Mouse (Mus musculus) brain, embryonic 14.5 days (tissue): Measurements from ENCODE around the gene Rab2b.

Experiments used
- CTCF ChIP-seq: fragments of 200-500 bp; IDR thresholded peaks from 2 replicates; pipeline ENCODE4 v1.5.1; 2012; ENCODE audit warnings: inconsistent platforms, mild to moderate bottlenecking, moderate library complexity, borderline replicate concordance; ENCODE audit not compliant: insufficient read depth, insufficient read length; ENCODE audit errors: extremely low read depth
- POLR2A ChIP-seq: fragments of 200-500 bp; IDR thresholded peaks from 2 replicates; pipeline ENCODE4 v1.6.1; 2012; ENCODE audit warnings: mild to moderate bottlenecking, inconsistent platforms, borderline replicate concordance; ENCODE audit not compliant: poor library complexity, insufficient read depth, insufficient read length, severe bottlenecking; ENCODE audit errors: extremely low read depth

DNA sequence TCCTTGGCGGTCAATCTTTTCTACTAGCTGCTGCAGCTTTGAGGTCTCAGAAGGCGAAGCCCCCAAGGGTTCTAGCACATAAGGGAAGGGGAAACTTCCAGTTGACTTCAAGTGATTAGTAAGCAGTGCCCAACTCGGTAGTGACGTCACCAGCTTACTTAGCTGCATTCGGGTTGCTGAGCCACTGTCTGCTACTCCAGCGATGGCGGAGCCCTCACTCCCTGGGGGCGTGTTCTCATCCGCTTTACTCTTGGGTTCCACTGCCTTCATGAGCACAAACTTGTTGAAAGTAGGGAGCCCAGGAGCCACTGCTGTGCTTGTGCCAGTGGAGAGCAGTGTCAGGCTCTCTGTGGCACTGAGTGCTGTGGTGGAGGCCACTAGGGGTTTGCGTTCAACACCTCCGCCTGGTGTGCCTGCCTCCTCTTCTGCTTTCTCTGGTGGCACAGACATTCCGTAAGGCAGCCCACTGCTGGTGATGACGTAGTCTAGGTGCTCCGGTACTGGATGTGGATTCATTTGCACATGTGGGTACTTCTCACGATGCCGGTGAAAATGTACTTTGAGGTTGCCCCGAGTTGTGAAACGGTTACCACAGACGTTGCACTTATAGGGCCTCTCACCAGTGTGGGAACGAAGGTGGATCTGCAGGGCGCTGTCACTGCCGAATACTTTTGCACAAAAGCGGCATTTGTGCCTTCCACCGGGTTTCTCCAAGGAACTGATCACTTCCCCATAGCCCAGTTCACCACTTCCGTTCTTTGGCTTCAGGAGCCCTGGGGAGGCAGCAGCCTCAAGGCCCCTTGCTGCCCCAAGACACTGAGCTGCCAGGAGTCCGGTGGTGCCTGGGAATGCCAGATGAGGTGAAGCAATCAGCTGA is 34.8 kb upstream of the Rab2b start:
- TF ChIP-seq CTCF, result no peak
- TF ChIP-seq POLR2A, result no peak
